Mouse (Mus musculus) urinary bladder, adult 18-20 months (tissue): ENCODE results near the gene Egln1.

Experiments
- DNase-seq, 2 experiments: peaks; one replicate each; pipeline ENCODE4 v3.0.0; 2022; ENCODE audit warnings: low spot score in 2 of 2, mixed read lengths in 2 of 2

Egln1 gene

GRCm38 (mm10) chr8:124947865-124948732 lies 1.0 kb downstream of the Egln1 start:
- peak; percentile 13 to 58 for DNase-seq

- DNase-seq = no peak
These were observed 4.7 kb downstream of the Egln1 start for GRCm38 (mm10) chr8:124944406-124944805.

- no peak for DNase-seq
These were observed 5.3 kb downstream of the Egln1 start for GRCm38 (mm10) chr8:124943801-124944200.

- no peak for DNase-seq
These were observed 11.8 kb downstream of the Egln1 start for GRCm38 (mm10) chr8:124937293-124937692.

- DNase-seq = no peak
These were observed 12.4 kb downstream of the Egln1 start for GRCm38 (mm10) chr8:124936699-124937098.

- no peak for DNase-seq
These were observed 14.0 kb downstream of the Egln1 start for GRCm38 (mm10) chr8:124935116-124935515.

- no peak for DNase-seq
These were observed 16.7 kb downstream of the Egln1 start for GRCm38 (mm10) chr8:124932435-124932834.

GRCm38 (mm10) chr8:124930649-124931048 lies 18.5 kb downstream of the Egln1 start:
- no peak for DNase-seq

GRCm38 (mm10) chr8:124930086-124930485 lies 19.0 kb downstream of the Egln1 start:
- DNase-seq = no peak

GRCm38 (mm10) chr8:124929006-124929405 lies 20.1 kb downstream of the Egln1 start:
- DNase-seq = no peak

GRCm38 (mm10) chr8:124926351-124926771 lies 22.8 kb downstream of the Egln1 start:
- peak; percentile 27 to 38 for DNase-seq

GRCm38 (mm10) chr8:124925544-124926266 lies 23.4 kb downstream of the Egln1 start:
- DNase-seq = no peak

GRCm38 (mm10) chr8:124923971-124924652 lies 25.0 kb downstream of the Egln1 start:
- no peak for DNase-seq

- DNase-seq = peak in 1 of 2 experiments; percentile 29
These were observed 26.5 kb downstream of the Egln1 start for GRCm38 (mm10) chr8:124922490-124923089.

GRCm38 (mm10) chr8:124921369-124922279 lies 27.5 kb downstream of the Egln1 start:
- peak in 1 of 2 experiments; percentile 26 for DNase-seq

- no peak for DNase-seq
These were observed 31.2 kb downstream of the Egln1 start for GRCm38 (mm10) chr8:124917741-124918484.

- DNase-seq = no peak
These were observed 35.1 kb downstream of the Egln1 start for GRCm38 (mm10) chr8:124914061-124914460.

- DNase-seq = no peak
These were observed 36.9 kb downstream of the Egln1 start for GRCm38 (mm10) chr8:124911938-124912872.

- DNase-seq = no peak
These were observed 38.8 kb downstream of the Egln1 start for GRCm38 (mm10) chr8:124910349-124910748.
